Mouse (Mus musculus): ENCODE results near the gene Get4.

The Get4 gene

DNA sequence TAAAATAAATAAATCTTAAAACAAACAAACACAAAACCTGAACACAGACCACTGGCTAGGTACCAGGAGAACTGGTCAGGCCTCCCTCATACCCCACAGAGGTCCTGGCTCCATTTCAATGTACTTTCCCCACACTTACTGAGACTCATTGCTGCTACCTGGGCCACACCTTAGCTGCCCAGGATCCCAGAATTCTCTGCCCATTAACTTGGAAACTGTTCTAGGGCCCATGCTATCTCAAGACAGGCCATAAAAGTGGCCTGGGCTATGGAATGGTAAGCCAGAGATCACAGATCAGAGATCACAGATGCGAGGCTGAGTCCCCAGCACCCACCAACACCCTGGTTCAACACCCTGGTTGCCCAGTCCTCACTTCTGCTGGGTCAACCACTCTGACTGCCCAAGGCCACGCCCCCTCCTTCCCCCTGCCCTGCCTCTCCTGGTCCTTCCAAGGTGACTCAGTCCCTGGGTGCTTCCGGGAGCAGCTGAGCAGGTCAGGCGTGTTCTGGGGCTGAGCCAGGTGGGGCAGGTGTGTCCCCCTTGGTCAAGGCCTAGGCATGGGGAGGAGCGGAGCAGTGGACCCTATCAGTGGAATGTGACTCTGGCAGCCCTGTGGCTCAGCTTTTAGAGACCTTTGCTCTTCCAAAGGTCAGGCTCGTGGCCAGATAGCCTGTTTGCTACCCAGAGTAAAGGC lies 65.0 kb downstream of the Get4 start:
- no peak for DNase-seq (ENCODE audit: inconsistent age in 2 of 2, low spot score in 1 of 2)

DNA sequence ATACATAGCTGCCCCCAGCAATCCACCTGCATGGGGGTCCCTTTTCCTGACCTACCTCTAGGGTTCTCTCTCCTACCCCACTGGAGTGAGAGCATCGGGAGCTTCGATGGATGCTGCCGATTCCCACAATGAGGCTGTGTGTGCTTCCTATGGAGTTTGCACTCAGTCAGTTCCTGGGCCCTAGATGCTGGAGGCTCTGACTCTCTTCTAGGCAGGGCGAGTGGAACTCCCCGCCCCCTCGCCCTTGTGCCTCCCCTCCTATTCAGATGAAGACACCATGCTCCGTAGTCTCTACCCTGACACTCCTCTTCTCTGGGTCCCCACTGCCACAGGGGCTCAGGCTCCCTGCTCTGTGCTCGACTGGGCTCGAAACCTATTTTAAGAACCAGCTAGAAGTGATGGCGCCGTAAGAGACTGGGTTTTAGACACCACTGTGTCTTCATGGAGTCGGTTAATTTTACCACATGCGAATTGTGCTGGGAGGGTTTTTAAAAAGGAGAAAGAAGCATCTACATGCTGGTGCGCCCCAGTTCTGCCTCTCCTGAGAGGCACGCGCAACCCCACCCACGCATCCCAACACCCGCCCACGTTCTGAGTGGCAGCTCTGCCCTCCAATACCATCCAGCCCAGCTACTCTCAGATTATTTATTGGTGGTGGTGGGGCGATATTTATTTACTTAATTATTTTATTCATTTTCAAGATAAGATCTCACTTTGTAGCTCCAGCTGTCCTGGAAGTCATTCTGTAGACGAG lies 65.8 kb downstream of the Get4 start:
- DNase-seq (ENCODE audit: inconsistent age in 2 of 2, low spot score in 1 of 2): no peak

Measured in adrenal gland, adult (tissue).